Mouse (Mus musculus) liver, embryonic 14 days (tissue): ENCODE results near the gene Gm42417. TPM values are rescaled to one million over a fixed set of nuclear protein-coding genes. Genes with fewer than 3 reads are reported as not detected.

Experiments used
- polyA plus RNA-seq: library from polyadenylated mRNA; depleted of rRNA; stranded (reverse); fragments of >200 nt; gene quantifications from 2 replicates; pipeline ENCODE4 v1.2.3, GENCODE M21; 2012; rRNA removed

Gene Gm42417
- polyA plus RNA-seq = 0.02 TPM in 1 of 2 replicates, not detected in the other

GRCm38 (mm10) chr1:36539186-36539585 is at the start of gene Gm42417:
TSS of gene Gm42417 (minus strand) at chr1:36539429.

GRCm38 (mm10) chr1:36558031-36558993 is 19.1 kb upstream of the Gm42417 start, which contains the start of gene Sema4c:
TSS of gene Sema4c (minus strand) at chr1:36558349.

GRCm38 (mm10) chr1:36546888-36547471 is 7.8 kb upstream of the Gm42417 start, which contains the start of gene Ankrd39:
TSS of gene Ankrd39 (minus strand) at chr1:36547445.

GRCm38 (mm10) chr1:36536783-36537182 is 2.4 kb downstream of the Gm42417 start, which contains the start of gene Ankrd23:
TSS of gene Ankrd23 (minus strand) at chr1:36536883.

GRCm38 (mm10) chr1:36511289-36512021 is 27.8 kb downstream of the Gm42417 start, which contains the start of gene Cnnm3:
TSS of gene Cnnm3 (plus strand) at chr1:36511867.

Other genes starting within 250 kb of the Gm42417 start
- gene Arid5a, start 231.7 kb downstream of the Gm42417 start, polyA plus RNA-seq = 0.84 and 1.2 TPM in 2 replicates
- gene Kansl3, start 170.2 kb downstream of the Gm42417 start, polyA plus RNA-seq = 10.3 and 11.8 TPM in 2 replicates
- under 0.01 and 0.01 TPM in 2 replicates for gene Fer1l5, start 167.1 kb downstream of the Gm42417 start, polyA plus RNA-seq
- gene Lman2l, start 94.2 kb downstream of the Gm42417 start, polyA plus RNA-seq = 4.6 and 5.6 TPM in 2 replicates
- gene Cnnm4, start 67.8 kb downstream of the Gm42417 start, polyA plus RNA-seq = 0.74 and 0.86 TPM in 2 replicates
- 3.1 TPM in 2 replicates for gene Cnnm3, start 27.6 kb downstream of the Gm42417 start, polyA plus RNA-seq
- 2.4 and 2.8 TPM in 2 replicates for gene Ankrd23, start 2.5 kb downstream of the Gm42417 start, polyA plus RNA-seq
- gene Ankrd39, start 8.0 kb upstream of the Gm42417 start, polyA plus RNA-seq = 3.3 and 3.8 TPM in 2 replicates
- gene Sema4c, start 18.9 kb upstream of the Gm42417 start, polyA plus RNA-seq = 2.4 and 2.6 TPM in 2 replicates
- gene Fam178b, start 143.8 kb upstream of the Gm42417 start, polyA plus RNA-seq = 0.08 TPM in 2 replicates
- gene Cox5b, start 152.0 kb upstream of the Gm42417 start, polyA plus RNA-seq = 272 and 285 TPM in 2 replicates
- 0.02 TPM in 1 of 2 replicates, not detected in the other for gene 4933424G06Rik, start 170.7 kb upstream of the Gm42417 start, polyA plus RNA-seq
- 24.2 and 27.5 TPM in 2 replicates for gene Actr1b, start 175.0 kb upstream of the Gm42417 start, polyA plus RNA-seq
- gene Zap70, start 222.4 kb upstream of the Gm42417 start, polyA plus RNA-seq = 0.05 TPM in 2 replicates